Mouse (Mus musculus): Measurements from ENCODE around the gene Ago3. TPM values are rescaled to one million over a fixed set of nuclear protein-coding genes. Genes with fewer than 3 reads are reported as not detected.

Ago3 gene
- 15.7 TPM for polyA plus RNA-seq (2015; fragmentation: Illumina TruSeq; extraction: RNeasy Lipid Tissue Mini Kit (QIAGEN cat#74804); ENCODE audit: insufficient read depth, low replicate concordance)

GRCm38 (mm10) chr4:126429347-126430079 is at the start of gene Ago3:
TSS of gene Ago3 (minus strand) at chr4:126429556.

GRCm38 (mm10) chr4:126468285-126468901 is 39.0 kb upstream of the Ago3 start, which contains the start of gene Ago1:
TSS of gene Ago1 (minus strand) at chr4:126468583.

GRCm38 (mm10) chr4:126325281-126325861 is 104.0 kb downstream of the Ago3 start, which contains the start of gene Tekt2:
TSS of gene Tekt2 (minus strand) at chr4:126325688.

GRCm38 (mm10) chr4:126321111-126321853 is 108.1 kb downstream of the Ago3 start, which contains the start of gene Adprhl2:
TSS of gene Adprhl2 (minus strand) at chr4:126321703.

GRCm38 (mm10) chr4:126286492-126286891 is 142.9 kb downstream of the Ago3 start, which contains the start of gene Col8a2:
TSS of gene Col8a2 (plus strand) at chr4:126286793.

Other genes starting within 250 kb of the Ago3 start
- 350 TPM for gene Thrap3, start 226.8 kb downstream of the Ago3 start, polyA plus RNA-seq (2015; fragmentation: Illumina TruSeq; extraction: RNeasy Lipid Tissue Mini Kit (QIAGEN cat#74804); ENCODE audit: insufficient read depth, low replicate concordance)
- gene Map7d1, start 173.2 kb downstream of the Ago3 start, polyA plus RNA-seq (2015; fragmentation: Illumina TruSeq; extraction: RNeasy Lipid Tissue Mini Kit (QIAGEN cat#74804); ENCODE audit: insufficient read depth, low replicate concordance), result 30.9 TPM
- gene Trappc3, start 167.2 kb downstream of the Ago3 start, polyA plus RNA-seq (2015; fragmentation: Illumina TruSeq; extraction: RNeasy Lipid Tissue Mini Kit (QIAGEN cat#74804); ENCODE audit: insufficient read depth, low replicate concordance), result 53.5 TPM
- 3.9 TPM for gene Col8a2, start 142.8 kb downstream of the Ago3 start, polyA plus RNA-seq (2015; fragmentation: Illumina TruSeq; extraction: RNeasy Lipid Tissue Mini Kit (QIAGEN cat#74804); ENCODE audit: insufficient read depth, low replicate concordance)
- gene Adprhl2, start 107.9 kb downstream of the Ago3 start, polyA plus RNA-seq (2015; fragmentation: Illumina TruSeq; extraction: RNeasy Lipid Tissue Mini Kit (QIAGEN cat#74804); ENCODE audit: insufficient read depth, low replicate concordance), result 10.1 TPM
- 2.1 TPM for gene Tekt2, start 103.9 kb downstream of the Ago3 start, polyA plus RNA-seq (2015; fragmentation: Illumina TruSeq; extraction: RNeasy Lipid Tissue Mini Kit (QIAGEN cat#74804); ENCODE audit: insufficient read depth, low replicate concordance)
- 42.0 TPM for gene Ago1, start 39.0 kb upstream of the Ago3 start, polyA plus RNA-seq (2015; fragmentation: Illumina TruSeq; extraction: RNeasy Lipid Tissue Mini Kit (QIAGEN cat#74804); ENCODE audit: insufficient read depth, low replicate concordance)
- gene Ago4, start 103.9 kb upstream of the Ago3 start, polyA plus RNA-seq (2015; fragmentation: Illumina TruSeq; extraction: RNeasy Lipid Tissue Mini Kit (QIAGEN cat#74804); ENCODE audit: insufficient read depth, low replicate concordance), result 9.2 TPM
- 7.2 TPM for gene Clspn, start 127.4 kb upstream of the Ago3 start, polyA plus RNA-seq (2015; fragmentation: Illumina TruSeq; extraction: RNeasy Lipid Tissue Mini Kit (QIAGEN cat#74804); ENCODE audit: insufficient read depth, low replicate concordance)
- 6.4 TPM for gene 5730409E04Rik, start 180.3 kb upstream of the Ago3 start, polyA plus RNA-seq (2015; fragmentation: Illumina TruSeq; extraction: RNeasy Lipid Tissue Mini Kit (QIAGEN cat#74804); ENCODE audit: insufficient read depth, low replicate concordance)
- 105 TPM for gene Psmb2, start 248.1 kb upstream of the Ago3 start, polyA plus RNA-seq (2015; fragmentation: Illumina TruSeq; extraction: RNeasy Lipid Tissue Mini Kit (QIAGEN cat#74804); ENCODE audit: insufficient read depth, low replicate concordance)

Data from spleen, adult 10 weeks (tissue).